Mouse (Mus musculus) right cerebral cortex, adult 18-20 months (tissue): ENCODE measurements around the gene Bcr.

ENCODE experiments used
- DNase-seq: peaks from one replicate; pipeline ENCODE4 v3.0.0; 2022; ENCODE audit warnings: mixed read lengths

The Bcr gene

GRCm38 (mm10) chr10:75058336-75058735 is 2.1 kb upstream of the Bcr start:
- DNase-seq, result no peak

GRCm38 (mm10) chr10:75058761-75059395 is 1.5 kb upstream of the Bcr start:
- DNase-seq, result no peak

- DNase-seq, result peak; percentile 84
These were observed 996 bp upstream of the Bcr start for GRCm38 (mm10) chr10:75059396-75059795.

- DNase-seq, result no peak
These were observed 447 bp downstream of the Bcr start for GRCm38 (mm10) chr10:75060843-75061235.

GRCm38 (mm10) chr10:75061341-75062188 is 1.2 kb downstream of the Bcr start:
- no peak for DNase-seq

- DNase-seq, result no peak
These were observed 1.8 kb downstream of the Bcr start for GRCm38 (mm10) chr10:75062189-75062561.

- no peak for DNase-seq
These were observed 2.2 kb downstream of the Bcr start for GRCm38 (mm10) chr10:75062621-75063020.

- peak; percentile 15 for DNase-seq
These were observed 3.0 kb downstream of the Bcr start for GRCm38 (mm10) chr10:75063301-75063965.

GRCm38 (mm10) chr10:75065691-75066090 is 5.3 kb downstream of the Bcr start:
- DNase-seq, result no peak

- no peak for DNase-seq
These were observed 7.1 kb downstream of the Bcr start for GRCm38 (mm10) chr10:75067446-75067845.

GRCm38 (mm10) chr10:75068086-75068485 is 7.7 kb downstream of the Bcr start:
- DNase-seq, result no peak

GRCm38 (mm10) chr10:75068624-75069328 is 8.4 kb downstream of the Bcr start:
- no peak for DNase-seq

- no peak for DNase-seq
These were observed 10.0 kb downstream of the Bcr start for GRCm38 (mm10) chr10:75070281-75070976.

GRCm38 (mm10) chr10:75075665-75076064 is 15.3 kb downstream of the Bcr start:
- DNase-seq, result no peak

- no peak for DNase-seq
These were observed 18.1 kb downstream of the Bcr start for GRCm38 (mm10) chr10:75078174-75079128.

- peak; percentile 31 for DNase-seq
These were observed 24.9 kb downstream of the Bcr start for GRCm38 (mm10) chr10:75085330-75085729.

- DNase-seq, result no peak
These were observed 28.1 kb downstream of the Bcr start for GRCm38 (mm10) chr10:75088471-75088870.

GRCm38 (mm10) chr10:75091478-75092152 is 31.2 kb downstream of the Bcr start:
- DNase-seq, result no peak

GRCm38 (mm10) chr10:75093252-75093987 is 33.0 kb downstream of the Bcr start:
- DNase-seq, result no peak

GRCm38 (mm10) chr10:75094338-75094737 is 33.9 kb downstream of the Bcr start:
- no peak for DNase-seq
